Mouse (Mus musculus) C2C12 (cell line): Measurements from ENCODE around the gene Rcan1.

Experiments used
- CEBPB ChIP-seq: IDR thresholded peaks from one replicate; pipeline ENCODE4 v1.6.1; 2011; ENCODE audit warnings: low read depth, mild to moderate bottlenecking, control low read depth, moderate library complexity
- CTCF ChIP-seq: IDR thresholded peaks from one replicate; pipeline ENCODE4 v1.5.1; 2011; ENCODE audit not compliant: control insufficient read depth, insufficient read depth, insufficient read length
- MYOD1 ChIP-seq: IDR thresholded peaks from one replicate; pipeline ENCODE4 v1.6.1; 2011; ENCODE audit warnings: low read depth; ENCODE audit not compliant: control insufficient read depth, insufficient read length
- MYOG ChIP-seq: IDR thresholded peaks from one replicate; pipeline ENCODE4 v1.6.1; 2011; ENCODE audit not compliant: control insufficient read depth, insufficient read length; ENCODE audit errors: extremely low read depth
- USF1 ChIP-seq: IDR thresholded peaks from one replicate; pipeline ENCODE4 v1.6.1; 2011; ENCODE audit warnings: low read depth, mild to moderate bottlenecking, control low read depth, moderate library complexity

DNA sequence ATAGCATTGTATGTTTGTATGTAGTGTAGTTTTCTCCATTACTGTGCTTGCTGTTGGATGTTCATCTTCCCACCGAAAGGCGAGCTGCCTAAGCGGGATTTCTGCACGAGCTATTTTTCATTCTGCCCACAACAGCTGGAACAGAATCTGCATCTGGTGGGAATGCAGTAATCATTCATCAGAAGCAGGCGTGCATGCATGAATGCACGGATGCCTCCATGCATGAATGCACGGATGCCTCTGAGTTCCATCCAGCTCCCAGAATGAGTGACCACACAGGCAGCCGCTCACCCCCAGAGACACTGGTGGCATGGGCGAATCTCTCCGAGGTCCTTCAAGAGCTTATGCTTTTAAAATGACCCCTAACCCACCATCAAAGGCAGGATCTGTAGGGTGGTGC lies 113.1 kb downstream of the Rcan1 start:
- TF ChIP-seq CEBPB: no peak
- TF ChIP-seq USF1: no peak
- no peak for TF ChIP-seq CTCF
- no peak for TF ChIP-seq MYOG
- TF ChIP-seq MYOD1: no peak
